Mouse (Mus musculus) thymus, postnatal 25 days (tissue): ENCODE measurements around the gene Ppp1r9a.

Experiments used
- DNase-seq: peaks from one replicate; pipeline ENCODE4 v3.0.0; 2022

The Ppp1r9a gene

DNA sequence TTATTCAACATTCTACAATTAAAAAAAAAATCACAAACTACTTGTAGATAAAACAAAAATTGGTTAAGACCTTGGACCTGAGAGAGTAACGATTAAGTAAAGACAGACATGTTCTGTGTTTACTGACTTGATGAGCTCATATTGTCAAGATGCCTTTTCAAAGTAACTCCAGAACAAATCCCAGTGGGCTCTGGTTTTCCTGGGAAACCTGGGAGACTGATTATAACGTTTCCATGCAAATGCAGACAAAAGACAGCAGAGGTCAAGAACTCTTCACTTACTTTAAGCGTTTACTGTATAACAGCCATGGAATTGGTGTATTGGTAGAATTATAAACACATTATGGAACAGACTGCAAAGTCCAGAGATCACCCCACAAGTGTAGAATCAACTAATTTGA, 172.0 kb downstream of the Ppp1r9a start:
- no peak for DNase-seq

DNA sequence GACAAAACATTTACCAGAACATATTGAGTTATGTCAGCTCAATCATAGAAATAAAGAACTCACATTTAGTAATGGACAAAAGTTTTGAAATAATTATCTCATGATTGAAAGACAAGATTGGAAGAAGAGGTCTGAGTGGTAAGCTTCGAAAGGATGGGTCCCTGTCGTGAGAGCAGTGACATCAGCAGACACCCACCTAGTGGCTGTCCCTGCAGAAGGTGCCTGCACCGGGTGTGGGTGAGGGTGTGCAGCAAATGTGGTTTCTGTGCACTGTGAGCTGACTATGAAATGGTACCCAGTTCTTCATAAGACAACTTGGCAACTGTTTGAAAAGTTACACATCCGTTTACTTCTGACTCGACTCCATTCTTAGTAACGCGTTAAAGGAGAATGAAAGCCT, 173.0 kb downstream of the Ppp1r9a start:
- no peak for DNase-seq

DNA sequence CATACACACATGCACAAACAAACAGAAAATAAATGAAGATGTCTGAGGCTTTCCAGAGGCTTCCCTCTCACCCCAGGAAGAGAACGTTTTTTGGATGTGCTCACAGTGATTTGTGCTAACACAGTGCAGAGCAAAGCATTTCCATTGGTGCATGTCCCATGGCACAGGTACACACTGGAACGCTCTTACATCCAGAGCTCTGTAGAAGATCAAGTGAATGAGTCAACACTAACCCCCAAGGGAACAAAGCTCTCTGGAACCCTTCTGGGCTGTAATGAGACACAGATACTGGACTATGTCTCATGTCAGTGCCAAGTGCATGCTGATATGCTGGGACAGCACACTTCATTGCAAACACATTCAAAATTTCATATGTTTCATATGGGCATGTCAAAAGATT, 175.3 kb downstream of the Ppp1r9a start:
- DNase-seq, result no peak

DNA sequence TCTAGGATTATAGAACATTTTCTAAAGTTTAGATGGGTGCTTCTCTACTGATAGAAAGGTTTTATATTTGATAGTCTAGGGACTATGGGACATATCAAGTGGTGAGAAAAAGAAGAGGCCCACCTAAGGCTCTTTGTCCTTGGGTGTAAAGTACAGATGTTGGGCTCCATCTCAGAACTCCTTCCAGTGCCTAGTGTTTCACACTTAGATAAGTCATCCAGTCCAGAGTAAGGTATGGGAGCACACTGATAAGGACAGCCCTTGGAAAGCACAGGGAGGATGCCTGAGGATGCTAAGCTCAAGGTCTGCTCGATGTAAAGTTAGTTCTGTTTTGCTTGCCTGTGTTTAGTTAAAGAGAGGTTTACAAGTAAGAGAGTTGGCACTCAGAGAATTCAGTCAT, 176.4 kb downstream of the Ppp1r9a start:
- no peak for DNase-seq

DNA sequence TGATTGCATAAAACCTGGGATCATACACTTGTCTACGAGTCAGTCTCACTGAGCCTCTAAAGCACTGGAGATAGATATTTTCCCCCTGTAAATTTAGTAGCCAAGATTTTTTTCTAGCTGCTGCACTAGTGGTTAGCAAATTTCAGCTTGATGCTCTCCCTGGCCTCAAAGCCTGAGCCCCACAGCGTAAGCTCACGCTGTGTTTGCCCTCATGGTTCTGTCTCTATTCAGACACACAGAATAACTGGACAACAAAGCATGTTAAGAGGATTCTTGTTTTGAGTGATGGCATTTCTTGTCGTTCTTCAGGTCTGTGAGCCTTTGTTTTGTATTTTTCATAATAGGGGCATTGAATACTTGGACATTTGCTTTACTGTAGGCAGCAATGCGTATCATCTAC, 177.4 kb downstream of the Ppp1r9a start:
- DNase-seq, result no peak

DNA sequence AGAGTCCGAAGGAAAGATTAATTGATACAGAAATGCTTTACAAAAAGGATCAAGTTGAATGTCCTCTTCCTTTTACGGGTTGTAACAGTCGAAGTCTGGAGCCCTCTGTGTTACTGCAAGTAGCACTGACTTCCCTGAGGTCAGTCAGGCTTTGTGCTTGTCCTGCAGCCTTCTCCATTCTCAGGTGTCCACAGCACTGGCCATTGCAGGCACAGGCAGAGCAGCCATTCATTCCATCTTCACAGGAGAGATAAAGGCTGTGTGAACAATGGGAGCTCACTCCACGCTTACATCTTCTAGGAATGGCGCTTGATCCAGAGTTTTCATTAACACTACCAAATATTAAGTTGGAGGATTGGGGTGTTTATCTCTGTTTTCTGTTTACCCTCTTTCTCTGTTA, 177.8 kb downstream of the Ppp1r9a start:
- no peak for DNase-seq

DNA sequence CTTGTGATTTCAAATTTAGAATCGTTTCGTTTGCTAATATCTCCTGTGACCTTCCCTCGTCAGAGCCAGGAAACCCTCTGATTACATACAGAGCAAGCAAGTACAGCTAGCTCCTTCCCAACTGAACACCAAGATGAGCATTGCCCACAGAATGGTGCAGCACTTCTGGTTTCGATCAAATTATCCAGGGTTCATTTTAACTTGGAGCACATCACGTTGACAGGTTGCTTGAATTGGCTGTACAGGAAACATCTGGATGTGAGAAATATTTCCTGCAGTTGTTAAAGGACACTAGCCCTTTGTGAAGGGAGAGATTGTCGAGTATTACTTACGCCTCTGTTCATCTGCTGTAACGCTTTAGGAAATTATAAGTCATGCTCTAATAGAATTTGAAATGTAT, 178.4 kb downstream of the Ppp1r9a start:
- DNase-seq, result no peak

DNA sequence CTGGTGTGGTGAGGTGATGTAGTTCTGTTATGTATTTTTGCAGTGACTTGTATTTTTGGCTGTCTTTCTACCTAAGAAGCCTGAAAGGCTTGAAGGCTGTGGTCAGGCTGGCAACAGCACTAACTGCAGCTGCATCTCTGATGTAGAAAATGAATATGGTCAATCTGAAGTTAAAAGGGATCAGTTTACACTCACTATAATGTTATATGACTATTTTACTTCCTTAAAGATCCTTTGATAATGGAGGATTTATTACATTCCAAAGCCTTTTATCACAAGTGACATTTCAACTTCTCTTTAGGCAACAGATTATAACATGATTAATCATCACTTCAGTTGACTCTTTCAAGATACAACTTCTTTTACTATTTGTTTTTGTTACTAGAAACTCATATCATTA, 179.4 kb downstream of the Ppp1r9a start:
- no peak for DNase-seq

DNA sequence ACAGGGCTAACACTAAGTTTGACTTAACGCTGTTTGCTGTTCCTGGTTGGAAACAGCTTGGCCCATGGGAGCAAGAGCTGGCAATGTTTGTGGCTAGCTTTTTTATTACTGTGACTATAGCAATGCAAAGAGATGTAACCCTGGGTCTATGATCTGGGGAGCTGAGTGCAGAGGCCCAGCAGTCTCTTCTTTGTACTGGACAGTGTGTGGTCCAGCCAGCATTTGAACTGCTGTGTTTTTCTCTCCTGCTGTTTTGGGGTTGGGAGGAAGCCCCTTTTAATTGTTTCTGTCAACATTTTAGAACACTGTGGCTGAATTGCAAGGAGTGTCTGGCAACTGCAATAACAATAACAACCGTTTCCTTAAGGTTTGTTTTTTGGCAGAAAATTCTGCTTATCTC, 180.0 kb downstream of the Ppp1r9a start:
- no peak for DNase-seq

DNA sequence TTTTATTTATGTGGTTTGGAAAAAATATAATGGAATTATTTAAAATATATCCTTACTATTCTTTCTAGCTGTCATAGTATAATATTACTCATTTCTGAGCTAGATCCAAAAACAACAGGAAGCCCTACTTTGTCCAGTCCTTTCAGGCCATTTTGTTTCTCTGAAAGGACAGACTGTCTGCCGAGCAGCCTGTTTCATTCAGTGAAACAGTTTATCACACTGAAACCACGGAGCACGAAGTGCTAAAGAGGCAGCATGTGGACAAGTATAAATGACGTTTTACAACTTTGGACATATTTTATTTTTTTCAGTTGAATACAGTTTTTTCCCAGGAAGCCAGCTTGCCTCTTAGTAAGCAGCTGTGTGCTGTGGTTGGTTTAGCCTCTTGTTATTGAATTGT, 181.2 kb downstream of the Ppp1r9a start:
- DNase-seq, result no peak

DNA sequence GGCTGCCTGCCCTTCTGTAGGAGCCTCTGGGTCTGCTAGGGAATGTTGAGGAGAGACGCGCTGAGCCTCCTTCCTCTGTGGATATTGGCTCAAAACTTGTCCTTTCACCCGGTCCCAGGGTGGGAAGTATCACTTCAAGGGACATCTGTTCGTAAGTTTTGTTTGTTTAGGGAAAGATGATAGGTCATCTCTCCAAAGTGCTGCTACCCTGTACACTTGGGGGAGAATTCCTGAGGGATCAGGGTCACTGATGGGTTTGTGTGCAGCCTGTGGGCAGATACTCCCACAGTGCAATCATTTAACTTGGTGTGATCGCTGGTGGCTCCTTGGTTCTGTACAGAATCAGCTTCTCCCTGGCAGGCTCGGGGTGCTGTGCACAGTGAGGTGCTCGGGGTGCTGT, 189.2 kb downstream of the Ppp1r9a start:
- DNase-seq, result no peak

DNA sequence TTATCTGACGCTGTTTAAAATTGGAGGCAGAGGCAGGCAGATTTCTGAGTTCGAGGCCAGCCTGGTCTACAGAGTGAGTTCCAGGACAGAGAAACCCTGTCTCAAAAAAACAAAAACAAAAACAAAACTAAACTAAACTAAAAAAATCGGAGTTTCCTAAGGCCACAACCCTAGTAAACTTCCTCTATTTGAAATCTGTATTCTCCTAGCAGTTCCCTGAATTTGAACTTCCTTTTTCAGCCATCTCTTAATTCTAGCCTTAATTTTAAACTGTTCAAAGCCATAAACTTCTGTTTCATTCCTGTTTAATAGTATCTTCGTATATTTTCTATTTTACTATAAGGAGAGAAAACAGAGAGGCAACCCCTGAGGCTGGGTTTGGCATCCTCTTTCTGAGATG, 190.1 kb downstream of the Ppp1r9a start:
- DNase-seq, result no peak

DNA sequence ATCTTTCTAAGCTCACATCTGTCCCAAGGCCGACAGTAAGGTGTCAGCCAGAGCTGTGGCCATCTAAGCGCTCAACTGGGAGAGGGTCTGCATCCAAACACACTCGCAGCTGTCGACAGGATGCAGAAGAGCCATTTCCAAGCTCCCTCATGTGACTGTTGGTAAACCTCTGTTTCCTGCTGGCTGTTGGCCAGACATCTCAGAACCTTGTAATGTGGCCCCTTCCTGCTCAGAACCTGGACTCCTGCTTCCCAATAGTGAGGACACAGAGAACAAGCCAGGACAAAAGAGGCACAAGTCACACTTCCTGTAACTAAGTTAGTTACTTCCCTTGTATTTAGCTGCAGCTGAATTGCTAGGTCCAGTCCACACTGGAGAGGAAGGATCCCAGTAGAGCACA, 190.8 kb downstream of the Ppp1r9a start:
- no peak for DNase-seq

DNA sequence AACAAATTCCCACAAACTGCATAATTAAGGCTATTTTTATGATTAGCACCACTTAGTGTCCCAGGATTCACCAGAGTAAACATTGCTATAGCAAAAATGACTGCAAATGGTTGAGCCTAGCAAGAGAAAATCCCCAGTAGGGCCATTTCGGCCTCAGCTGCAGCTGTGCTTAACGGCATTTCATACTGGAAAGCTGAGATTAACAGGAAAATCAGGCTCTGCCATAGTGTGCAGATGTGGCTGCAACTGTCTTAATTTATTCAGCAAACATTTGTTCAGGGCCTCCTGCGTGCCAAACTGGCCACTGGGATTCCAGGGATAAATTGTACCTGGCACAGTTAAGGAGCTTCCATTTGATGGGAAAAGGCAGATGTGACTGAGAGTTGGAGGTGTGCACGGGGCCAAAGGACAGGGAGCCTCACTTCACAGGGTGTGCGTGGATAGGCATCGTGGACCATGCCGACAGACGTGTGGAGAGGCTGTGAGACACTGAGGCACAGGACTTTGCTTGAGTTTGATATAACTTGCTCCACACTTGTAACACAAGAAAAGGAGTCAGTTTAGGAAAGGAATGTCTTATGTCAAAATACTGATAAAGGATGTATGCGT, 192.8 kb downstream of the Ppp1r9a start:
- no peak for DNase-seq

DNA sequence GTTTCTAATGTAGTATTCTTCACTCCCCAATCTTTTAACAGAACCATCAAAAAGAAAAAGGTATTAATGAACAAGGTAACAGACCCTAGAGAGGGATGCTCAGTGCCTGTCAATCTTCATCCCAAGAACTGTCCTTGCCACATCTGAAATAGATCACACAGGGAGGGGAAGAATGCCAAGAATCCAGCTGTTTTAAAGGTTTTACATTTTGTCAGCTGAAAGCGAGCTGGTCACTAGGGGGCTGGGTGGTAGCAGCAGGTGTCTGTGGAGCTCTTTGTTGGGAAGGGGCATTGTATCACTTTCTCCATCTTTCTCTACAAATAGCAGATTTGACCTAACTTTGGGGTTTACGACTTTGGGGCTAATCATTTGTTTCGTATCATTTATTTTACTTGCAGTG, 194.6 kb downstream of the Ppp1r9a start:
- DNase-seq, result no peak

DNA sequence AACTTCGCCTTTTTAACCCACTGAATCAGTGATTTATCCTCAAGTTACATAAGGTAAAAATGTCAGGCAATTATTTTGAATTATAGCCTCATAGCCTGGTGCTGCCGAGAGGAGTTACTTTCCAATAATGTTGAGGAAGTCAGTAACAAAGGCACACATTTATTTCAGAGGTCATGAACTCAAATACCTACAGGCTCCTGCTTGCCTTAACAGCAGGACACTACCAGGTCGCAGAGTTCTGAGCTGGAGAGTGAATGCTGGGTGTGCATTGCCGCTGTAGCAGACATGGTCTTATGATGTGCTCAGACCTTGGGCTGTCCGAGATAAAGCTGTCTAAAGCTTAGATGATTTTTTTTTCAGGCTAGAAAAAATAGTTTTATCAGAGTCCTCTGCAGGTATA, 196.6 kb downstream of the Ppp1r9a start:
- DNase-seq, result no peak

DNA sequence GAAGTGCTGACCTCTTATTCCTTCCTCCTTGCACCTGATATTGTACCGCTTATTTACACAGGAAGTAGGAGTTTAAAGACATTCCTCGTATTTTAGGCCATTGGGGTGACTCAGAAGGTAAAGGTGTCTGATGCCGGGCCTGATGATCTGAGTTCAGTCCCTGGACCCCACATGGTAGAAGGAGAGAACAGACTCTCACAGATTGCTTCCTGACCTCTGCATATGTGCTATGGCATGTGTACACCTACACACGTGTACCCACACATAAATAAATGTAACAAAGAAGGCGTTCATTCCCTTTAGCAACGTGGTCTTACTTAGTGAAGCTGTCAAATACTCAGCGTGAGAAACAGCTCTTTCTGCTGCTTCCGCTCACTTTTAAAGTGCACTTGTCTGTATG, 197.1 kb downstream of the Ppp1r9a start:
- DNase-seq, result no peak

DNA sequence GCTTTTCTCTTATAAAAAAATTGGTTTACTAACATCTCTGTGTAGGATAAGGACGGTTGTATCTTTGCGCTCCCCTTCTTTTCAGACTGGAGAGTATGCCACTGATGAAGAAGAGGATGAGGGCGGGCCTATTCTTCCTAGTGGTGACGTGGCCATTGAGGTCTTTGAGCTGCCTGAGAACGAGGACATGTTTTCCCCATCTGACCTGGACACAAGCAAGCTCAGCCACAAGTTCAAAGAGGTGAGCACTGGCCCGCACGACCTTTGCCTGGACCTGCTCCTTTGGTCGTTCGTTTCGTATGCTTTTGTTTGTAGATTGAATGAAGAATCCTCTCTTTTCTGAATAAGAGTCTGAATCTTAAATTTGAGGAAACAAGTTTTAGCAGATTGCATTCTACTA, 197.6 kb downstream of the Ppp1r9a start:
- no peak for DNase-seq

DNA sequence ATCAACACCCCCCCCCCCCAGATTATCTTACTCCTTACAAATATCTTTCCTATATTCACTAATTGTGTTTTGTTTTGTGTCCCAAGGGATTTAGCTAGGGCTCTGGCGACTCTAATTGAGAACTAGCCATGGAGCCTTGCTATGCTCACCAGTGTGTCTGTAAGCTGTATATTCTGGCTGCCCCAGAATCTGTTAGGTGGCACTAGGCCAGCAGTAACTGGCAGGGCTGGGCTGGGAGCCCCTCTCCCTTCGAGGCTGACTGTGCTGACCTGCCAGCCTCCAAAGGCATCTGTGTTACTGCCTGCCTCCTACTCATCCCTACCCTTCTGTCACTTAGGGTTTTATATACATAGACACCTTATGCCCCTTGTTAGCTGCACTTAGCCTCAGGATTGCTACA, 200.0 kb downstream of the Ppp1r9a start:
- no peak for DNase-seq

DNA sequence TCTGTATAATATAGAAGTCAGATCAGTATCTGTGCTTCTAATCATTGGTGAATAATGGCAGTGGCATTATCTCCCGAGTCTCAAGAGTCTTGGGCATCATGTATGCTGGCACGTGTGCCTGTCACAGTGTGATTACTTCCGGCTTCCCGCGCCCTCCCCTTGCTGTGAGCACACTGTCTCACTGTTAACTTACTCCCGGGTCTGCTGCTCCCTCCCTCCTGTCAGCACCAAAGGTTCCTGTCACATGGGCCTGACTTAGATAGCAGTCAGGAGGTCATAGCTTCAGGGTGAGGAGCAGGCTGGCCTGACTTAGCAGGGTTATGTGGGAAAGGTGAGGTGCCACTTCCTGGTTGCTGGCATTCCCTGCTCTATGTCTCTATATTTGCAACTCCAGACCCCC, 201.1 kb downstream of the Ppp1r9a start:
- peak; percentile 1 for DNase-seq

DNA sequence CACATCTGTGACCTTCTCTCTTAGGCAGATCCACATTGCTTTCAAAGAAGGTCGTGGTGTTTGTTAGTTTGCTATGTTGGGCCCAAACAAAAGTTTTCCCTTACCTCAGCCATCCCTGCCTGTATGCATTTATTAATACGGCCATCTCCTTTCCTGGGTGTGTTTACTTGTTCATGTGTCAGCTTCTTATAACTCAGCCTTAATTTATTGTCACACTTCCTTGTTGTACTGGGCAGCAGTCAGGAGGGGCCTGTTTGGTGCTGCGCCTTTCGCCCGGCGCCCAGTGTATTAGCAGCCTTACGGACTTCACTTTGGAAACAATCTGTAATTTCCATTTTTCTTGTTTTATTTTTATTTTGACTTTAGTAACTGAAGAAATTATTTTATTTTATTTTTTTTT, 201.5 kb downstream of the Ppp1r9a start:
- DNase-seq, result no peak

DNA sequence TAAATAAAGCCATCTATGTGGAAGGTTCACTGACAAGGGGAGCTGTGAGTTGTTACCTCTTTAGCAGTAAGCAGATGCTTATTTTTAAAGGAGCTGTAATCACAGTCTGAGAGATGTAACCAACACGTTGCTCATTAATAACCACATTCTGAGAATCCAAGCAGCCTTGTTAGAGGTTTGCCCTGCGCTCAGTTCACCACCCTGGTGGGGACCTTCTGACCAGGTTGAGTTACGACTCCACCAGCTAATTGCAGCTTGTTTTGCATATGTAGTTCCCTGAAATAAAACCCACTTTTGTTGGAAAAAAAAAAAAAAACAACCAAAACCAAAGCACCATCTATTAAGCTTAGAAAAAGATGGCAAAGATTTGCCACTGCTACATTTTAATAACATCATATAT, 205.8 kb downstream of the Ppp1r9a start:
- no peak for DNase-seq

DNA sequence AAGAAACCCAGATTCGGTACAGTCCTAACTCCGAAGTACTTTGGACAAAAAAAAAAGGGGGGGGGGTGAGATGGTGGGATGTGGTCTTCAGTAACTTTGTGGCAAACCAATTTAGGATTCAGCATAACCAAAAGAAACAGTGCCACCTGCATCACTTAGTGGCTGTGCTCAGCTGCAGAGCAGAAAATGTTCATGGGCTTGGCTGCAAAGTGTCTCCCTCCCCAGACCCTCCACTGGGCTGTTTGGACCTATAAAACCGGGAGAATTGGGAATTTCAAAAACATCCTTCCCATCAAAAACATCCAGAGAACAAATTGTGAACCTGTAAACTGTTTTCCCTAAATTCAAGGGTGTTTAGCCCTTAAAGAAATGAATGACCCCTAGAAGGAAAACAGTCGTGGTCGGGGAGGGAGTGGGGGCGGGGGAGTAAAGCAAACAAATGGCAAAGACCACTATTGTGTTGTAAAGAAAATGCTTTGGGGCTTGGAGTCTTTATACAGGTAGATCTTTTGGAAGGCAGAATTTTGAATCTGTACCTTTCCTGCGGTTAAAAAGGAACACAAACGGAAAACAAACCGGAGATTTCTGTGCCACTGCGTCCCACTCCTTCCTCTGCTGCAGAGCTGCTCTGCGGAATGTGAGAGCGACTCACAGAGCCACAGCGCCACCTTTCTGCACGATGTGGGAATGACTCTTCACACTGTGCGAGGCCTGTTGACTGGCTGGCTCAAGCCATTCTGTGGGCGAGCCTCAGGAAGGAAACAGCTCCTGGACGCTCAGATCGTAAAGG, 207.4 kb downstream of the Ppp1r9a start:
- peak; percentile 67 for DNase-seq

DNA sequence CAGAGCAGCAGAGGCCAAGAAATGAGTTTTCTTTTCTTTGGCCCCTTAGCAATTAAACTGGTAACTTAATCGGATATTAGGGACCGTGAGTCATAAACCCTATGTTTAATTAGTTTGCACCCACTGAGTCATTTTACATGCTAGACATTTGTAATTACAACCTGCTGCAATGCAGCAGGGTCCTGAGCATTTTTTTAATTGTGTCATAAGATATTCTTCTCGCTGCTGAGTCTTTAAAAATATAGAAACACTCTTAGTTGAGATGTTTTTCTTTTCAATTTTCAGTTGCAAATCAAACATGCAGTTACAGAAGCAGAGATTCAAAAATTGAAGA, 208.0 kb downstream of the Ppp1r9a start:
- no peak for DNase-seq

DNA sequence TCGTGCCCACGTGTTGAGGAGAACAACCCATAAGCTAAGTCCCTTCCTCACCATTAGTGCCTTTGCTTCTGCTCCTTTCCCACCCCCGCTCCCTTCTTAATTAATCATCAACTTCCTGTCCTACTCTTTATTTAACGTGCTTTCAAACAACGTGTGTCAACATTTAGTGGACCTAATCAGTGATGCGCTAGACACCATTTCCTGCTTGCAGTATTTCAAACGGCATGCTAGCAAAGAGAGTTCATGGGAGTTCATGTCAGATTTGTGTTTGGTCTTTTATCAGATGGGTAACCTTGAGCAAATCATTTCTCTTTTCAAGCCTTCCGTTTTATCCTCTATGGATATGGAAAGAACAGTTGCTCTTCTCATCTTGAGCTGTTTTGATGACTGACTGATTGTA, 210.4 kb downstream of the Ppp1r9a start:
- no peak for DNase-seq
